Mouse (Mus musculus) erythroblast, embryonic 14.5 days (primary cell): ENCODE measurements around the gene Ndufa3.

ENCODE experiments used
- GATA1 ChIP-seq: IDR thresholded peaks from 2 replicates; pipeline ENCODE4 v1.6.1; 2012; ENCODE audit warnings: low read length, inconsistent platforms, mixed read lengths
- TAL1 ChIP-seq: IDR thresholded peaks from 3 replicates; pipeline ENCODE4 v1.6.1; 2012; ENCODE audit warnings: low read length, inconsistent platforms, mixed read lengths

DNA sequence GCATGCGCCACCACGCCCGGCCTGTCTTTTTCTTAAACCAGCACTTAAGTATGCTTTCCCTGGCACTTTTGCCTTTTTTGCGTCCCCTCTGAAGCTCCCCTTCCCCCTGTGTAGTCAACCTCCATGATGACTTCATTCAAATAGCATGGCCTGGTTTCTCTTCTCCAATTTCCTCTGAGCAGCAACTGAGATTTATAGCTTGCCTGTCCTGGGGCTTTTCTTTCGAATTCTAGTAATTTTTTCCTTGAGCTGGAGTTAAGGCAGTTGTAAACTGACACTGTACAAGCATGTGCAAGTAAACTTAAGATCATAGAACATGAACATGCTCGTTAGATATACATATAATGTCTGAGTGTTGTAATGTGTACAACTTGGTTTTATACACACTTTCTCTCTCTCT lies 9.8 kb upstream of the Ndufa3 start:
- no peak for TF ChIP-seq TAL1
- no peak for TF ChIP-seq GATA1
